In genomic region chr13:96878220-96879057, GRCm38 (mm10) we compare ENCODE assay signal across 13 mouse cellular contexts. TPM values are rescaled to one million over a fixed set of nuclear protein-coding genes. Genes with fewer than 3 reads are reported as not detected.
A peak's percentile ranks its signal among the peaks of the same experiment; 100 is the strongest.
DNase-seq lines count a peak whose midpoint lies in the region; ATAC-seq and TF ChIP-seq lines count a peak whose summit lies in the region.
"Had no signal": no experiment of that assay in that cellular context is flagged by ENCODE, and none has a peak within 500 bp of the region (broad histone marks: within the 10 kb centered on the region; RNA-seq: fewer than 3 reads in every experiment).

No protein-coding gene starts in this region.

- H3K27me3 ChIP-seq in forebrain, embryonic 15.5 days = no peaks in the 10 kb centered on the region
- H3K27me3 ChIP-seq in forebrain, embryonic 13.5 days = no peaks in the 10 kb centered on the region
- H3K27me3 ChIP-seq: neural tube, embryonic 12.5 days had no signal

- no peak overlapping the region for H3K27ac ChIP-seq in forebrain, embryonic 15.5 days (replicated peaks)
- H3K27ac ChIP-seq in forebrain, embryonic 13.5 days = no peak overlapping the region
- peak overlapping the region; percentile 19 for H3K27ac ChIP-seq in layer of hippocampus, adult 2 months
- H3K27ac ChIP-seq: liver, embryonic 14.5 days; neural tube, embryonic 12.5 days had no signal

- 57% methylated on average over 12 of the region's 12 CpGs for WGBS in forebrain, embryonic 15.5 days
- whole genome bisulfite sequencing in forebrain, embryonic 13.5 days = 67% methylated on average over 12 of the region's 12 CpGs

- no peak overlapping the region for H3K4me2 ChIP-seq in forebrain, embryonic 15.5 days (replicated peaks)
- H3K4me2 ChIP-seq in forebrain, embryonic 13.5 days = no peak overlapping the region
- H3K4me2 ChIP-seq: neural tube, embryonic 12.5 days had no signal

- peak; percentile 27 to 51 for DNase-seq in layer of hippocampus, adult 2 months (ENCODE audit: low spot score in 2 of 2)
- peak; percentile 35 to 45 for DNase-seq in left cerebral cortex, postnatal 14 days (ENCODE audit: low spot score in 2 of 2)
- DNase-seq in right cerebral cortex, adult 2 months (ENCODE audit: low spot score in 2 of 2) = peak; percentile 42
- DNase-seq in adipocyte (ENCODE audit: low spot score) = no peak
- no peak for DNase-seq in kidney, adult 8-10 months
- no peak for DNase-seq in kidney, adult 18-20 months
- DNase-seq: kidney, postnatal 25 days; thymus, adult 18-20 months had no signal

- 0 out of 2 replicates have a peak, but pooled peaks have one; percentile 58 for ATAC-seq in forebrain, embryonic 15.5 days (replicated peaks)
- no peak for ATAC-seq in forebrain, embryonic 13.5 days

- H3K36me3 ChIP-seq in forebrain, embryonic 15.5 days = no peaks in the 10 kb centered on the region
- no peaks in the 10 kb centered on the region for H3K36me3 ChIP-seq in forebrain, embryonic 13.5 days (ENCODE audit: poor library complexity, severe bottlenecking)
- H3K36me3 ChIP-seq: G1E; neural tube, embryonic 12.5 days had no signal

- no peak overlapping the region for H3K9ac ChIP-seq in forebrain, embryonic 15.5 days (replicated peaks)
- no peak overlapping the region for H3K9ac ChIP-seq in forebrain, embryonic 13.5 days
- H3K9ac ChIP-seq: liver, embryonic 14.5 days; neural tube, embryonic 12.5 days had no signal

- TF ChIP-seq CTCF in layer of hippocampus, adult 2 months (conservative IDR thresholded peaks at IDR 0.05) = no peak

- intact Hi-C loops in left cerebral cortex, postnatal 14 days (cut with DNase I) = no loop called here

- H3K4me1 ChIP-seq in forebrain, embryonic 15.5 days = no peaks in the 10 kb centered on the region
- no peaks in the 10 kb centered on the region for H3K4me1 ChIP-seq in forebrain, embryonic 13.5 days
- H3K4me1 ChIP-seq: neural tube, embryonic 12.5 days had no signal

- no peaks in the 10 kb centered on the region for H3K9me3 ChIP-seq in forebrain, embryonic 15.5 days
- H3K9me3 ChIP-seq in forebrain, embryonic 13.5 days (replicated peaks) = no peaks in the 10 kb centered on the region
- H3K9me3 ChIP-seq: G1E; neural tube, embryonic 12.5 days had no signal

- H3K4me3 ChIP-seq in forebrain, embryonic 15.5 days = no peak overlapping the region
- no peak overlapping the region for H3K4me3 ChIP-seq in forebrain, embryonic 13.5 days
- no peak overlapping the region for H3K4me3 ChIP-seq in layer of hippocampus, adult 2 months
- H3K4me3 ChIP-seq: neural tube, embryonic 12.5 days had no signal

RNA-seq across cellular contexts. Expression of gene Gcnt4, which starts 46.0 kb away (rescaled TPM):
- 0.09 TPM in 1 of 2 replicates, not detected in the other for polyA plus RNA-seq in forebrain, embryonic 15.5 days (2015; fragmentation: Nextera tagmentation; extraction: Ambion mirVana)
- polyA plus RNA-seq in forebrain, embryonic 13.5 days (2015; fragmentation: Nextera tagmentation; extraction: Ambion mirVana) = 0.03 and 0.06 TPM in 2 replicates
- 1 to 10 TPM; 1.8 to 2.1 TPM for total RNA-seq in layer of hippocampus, adult 2 months (2021)
- 1 to 10 TPM; 5.5 to 7.5 TPM for total RNA-seq in left cerebral cortex, postnatal 14 days (2021)
- polyA plus RNA-seq: G1E had no signal

Comparison
In these comparisons a context has a peak if more than half of its experiments do, and no peak if none do; other contexts are left out.
1. DNase-seq: peak in layer of hippocampus, adult 2 months (2 of 2), left cerebral cortex, postnatal 14 days (2 of 2) and right cerebral cortex, adult 2 months (2 of 2); none in adipocyte (single experiment), kidney, adult 8-10 months (0 of 2) and kidney, adult 18-20 months (single experiment).